Mouse (Mus musculus) lung, postnatal 0 days (tissue): ENCODE measurements around the gene Wapl. TPM values are rescaled to one million over a fixed set of nuclear protein-coding genes. Genes with fewer than 3 reads are reported as not detected.

Source experiments
- ATAC-seq: fragments of 200-750 bp; cut with Nextera tagmentation; 2 replicates; pipeline ENCODE4 v1.8.0; 2017; ENCODE audit warnings: moderate library complexity
- DNase-seq: peaks from one replicate; pipeline ENCODE4 v3.0.0-alpha.2; 2016; ENCODE audit warnings: low spot score
- H3K27ac ChIP-seq: fragments of 300-500 bp; sonication (generic); 2 replicates; pipeline ENCODE4 v1.5.1; 2014; ENCODE audit warnings: antibody characterized with exemption, mild to moderate bottlenecking, low read length, mixed read lengths
- H3K27me3 ChIP-seq: fragments of 300-500 bp; sonication (generic); replicated peaks from 2 replicates; pipeline ENCODE4 v1.6.1; 2014; ENCODE audit warnings: low read length, mixed read lengths; ENCODE audit not compliant: insufficient read depth
- H3K36me3 ChIP-seq: fragments of 300-500 bp; sonication (generic); 2 replicates; pipeline ENCODE4 v1.6.1; 2014; ENCODE audit warnings: low read length, mixed read lengths; ENCODE audit not compliant: insufficient read depth
- H3K4me1 ChIP-seq: fragments of 300-500 bp; sonication (generic); 2 replicates; pipeline ENCODE4 v1.6.1; 2014; ENCODE audit warnings: antibody characterized with exemption, low read depth, low read length, mixed read lengths; ENCODE audit not compliant: insufficient read depth
- H3K4me2 ChIP-seq: fragments of 300-500 bp; sonication (generic); replicated peaks from 2 replicates; pipeline ENCODE4 v1.6.1; 2014; ENCODE audit warnings: low read depth, mild to moderate bottlenecking, low read length, moderate library complexity, mixed read lengths
- H3K4me3 ChIP-seq: fragments of 300-500 bp; sonication (generic); 2 replicates; pipeline ENCODE4 v1.5.1; 2014; ENCODE audit warnings: low read depth, low read length
- H3K9ac ChIP-seq: fragments of 300-500 bp; sonication (generic); replicated peaks from 2 replicates; pipeline ENCODE4 v1.6.1; 2014; ENCODE audit warnings: low read depth, mild to moderate bottlenecking
- H3K9me3 ChIP-seq: fragments of 300-500 bp; sonication (generic); 2 replicates; pipeline ENCODE4 v1.6.1; 2016; ENCODE audit warnings: low read length, mixed read lengths
- CTCF ChIP-seq: IDR thresholded peaks from 2 replicates; pipeline ENCODE4 v1.5.1; 2016; ENCODE audit warnings: antibody characterized with exemption, mild to moderate bottlenecking
- EP300 ChIP-seq: IDR thresholded peaks from 2 replicates; pipeline ENCODE4 v1.6.1; 2016; ENCODE audit warnings: antibody characterized with exemption, mild to moderate bottlenecking, control low read depth
- WGBS: fragments of 180-500 bp; shearing (Covaris S2); extraction: QIAGEN DNeasy Blood & Tissue Kit; methylation state at CpG from one replicate; pipeline ENCODE4 v1.1.7; 2014; 5-methylcytosine and 5-hydroxymethylcytosine counted together
- polyA plus RNA-seq: library from polyadenylated mRNA; unstranded; fragments of >200 nt; fragmentation: Nextera tagmentation; extraction: Ambion mirVana; gene quantifications from 2 replicates; pipeline ENCODE4 v1.2.1, GENCODE M21; 2015

Gene Wapl
- polyA plus RNA-seq, 1 experiment from 2014 or later = 19.9 TPM

- DNase-seq (no peak), ATAC-seq (no peak)
- no peak overlapping the region for H3K27ac ChIP-seq
- H3K4me2 ChIP-seq = no peak overlapping the region
- H3K27me3 ChIP-seq = 0 out of 2 replicates have a peak, but pooled peaks cover 9% of the 10 kb centered on the region
- no peaks in the 10 kb centered on the region for H3K36me3 ChIP-seq
- WGBS = 60% methylated on average over 3 of the region's 3 CpGs
- no peaks in the 10 kb centered on the region; the same call in 1 of the 2 replicates for H3K4me1 ChIP-seq
- no peak for TF ChIP-seq EP300
- no peak for TF ChIP-seq CTCF
- no peaks in the 10 kb centered on the region for H3K9me3 ChIP-seq
- H3K9ac ChIP-seq = no peak overlapping the region
- no peak overlapping the region for H3K4me3 ChIP-seq
These were observed 100.0 kb downstream of the Wapl start for GRCm38 (mm10) chr14:34773681-34774080.

GRCm38 (mm10) chr14:34774231-34774630 lies 100.5 kb downstream of the Wapl start:
- H3K4me1 ChIP-seq = no peaks in the 10 kb centered on the region
- H3K27ac ChIP-seq = no peak overlapping the region
- no peak overlapping the region for H3K9ac ChIP-seq
- TF ChIP-seq EP300 = no peak
- ATAC-seq = no peak
- DNase-seq = no peak
- no peak overlapping the region for H3K4me2 ChIP-seq
- 72% methylated on average over 6 of the region's 6 CpGs for WGBS
- no peaks in the 10 kb centered on the region for H3K9me3 ChIP-seq
- H3K36me3 ChIP-seq = no peaks in the 10 kb centered on the region
- no peak overlapping the region for H3K4me3 ChIP-seq
- H3K27me3 ChIP-seq = 0 out of 2 replicates have a peak, but pooled peaks cover 7% of the 10 kb centered on the region

- no peak for ATAC-seq
- no peak for DNase-seq
- Histone ChIP-seq H3K4me1 (no peaks in the 10 kb centered on the region), H3K27me3 (no peaks in the 10 kb centered on the region), H3K9ac (no peak overlapping the region), H3K4me2 (no peak overlapping the region), H3K4me3 (no peak overlapping the region), H3K9me3 (no peaks in the 10 kb centered on the region), H3K36me3 (no peaks in the 10 kb centered on the region), H3K27ac (no peak overlapping the region)
- TF ChIP-seq EP300 = no peak
- TF ChIP-seq CTCF = no peak
- 85% methylated on average over 12 of the region's 12 CpGs for WGBS
These were observed 103.1 kb downstream of the Wapl start for GRCm38 (mm10) chr14:34776719-34777385.

GRCm38 (mm10) chr14:34777810-34778209 lies 104.1 kb downstream of the Wapl start:
- Histone ChIP-seq H3K27ac (no peak overlapping the region), H3K4me1 (no peaks in the 10 kb centered on the region), H3K27me3 (no peaks in the 10 kb centered on the region), H3K36me3 (no peaks in the 10 kb centered on the region), H3K4me2 (no peak overlapping the region), H3K4me3 (no peak overlapping the region), H3K9me3 (no peaks in the 10 kb centered on the region), H3K9ac (no peak overlapping the region)
- DNase-seq (peak; percentile 66), ATAC-seq (0 out of 2 replicates have a peak, but pooled peaks have one; percentile 26)
- TF ChIP-seq EP300 (no peak), CTCF (peak; percentile 91)
- WGBS = 19% methylated on average over 10 of the region's 10 CpGs

GRCm38 (mm10) chr14:34778760-34779159 lies 105.0 kb downstream of the Wapl start:
- no peaks in the 10 kb centered on the region for H3K36me3 ChIP-seq
- no peak overlapping the region for H3K27ac ChIP-seq
- 80% methylated on average over 7 of the region's 7 CpGs for WGBS
- no peak overlapping the region for H3K9ac ChIP-seq
- H3K9me3 ChIP-seq = no peaks in the 10 kb centered on the region
- DNase-seq = no peak
- TF ChIP-seq CTCF (no peak), EP300 (no peak)
- no peaks in the 10 kb centered on the region for H3K27me3 ChIP-seq
- no peak overlapping the region for H3K4me2 ChIP-seq
- no peak for ATAC-seq
- H3K4me1 ChIP-seq = no peaks in the 10 kb centered on the region
- no peak overlapping the region for H3K4me3 ChIP-seq

- TF ChIP-seq EP300 (no peak), CTCF (no peak)
- WGBS = 60% methylated on average over 1 of the region's 1 CpGs
These were observed 119.8 kb downstream of the Wapl start for GRCm38 (mm10) chr14:34793406-34794037.

More at GRCm38 (mm10) chr14:34793406-34794037, 119.8 kb downstream of the Wapl start:
- Histone ChIP-seq H3K27me3 (no peaks in the 10 kb centered on the region), H3K4me3 (no peak overlapping the region), H3K9me3 (no peaks in the 10 kb centered on the region), H3K4me2 (no peak overlapping the region), H3K36me3 (no peaks in the 10 kb centered on the region), H3K27ac (no peak overlapping the region), H3K9ac (no peak overlapping the region), H3K4me1 (no peaks in the 10 kb centered on the region)
- no peak for ATAC-seq
- DNase-seq = no peak

Other genes with a start within 250 kb of the Wapl start
- gene Bmpr1a, start 170.6 kb upstream of the Wapl start, polyA plus RNA-seq = 19.6 and 20.8 TPM in 2 replicates
- gene 9230112D13Rik, start 151.1 kb upstream of the Wapl start, polyA plus RNA-seq = not detected in 2 replicates
- 2.6 and 3.3 TPM in 2 replicates for gene Ldb3, start 85.2 kb upstream of the Wapl start, polyA plus RNA-seq
- 0.12 and 0.15 TPM in 2 replicates for gene Opn4, start 73.8 kb upstream of the Wapl start, polyA plus RNA-seq
- gene Grid1, start 146.2 kb downstream of the Wapl start, polyA plus RNA-seq = 0.02 and 0.29 TPM in 2 replicates